24 mouse cellular contexts compared by ENCODE assay signal in genomic region chr14:121252542-121252941, GRCm38 (mm10).
A peak's percentile ranks its signal among the peaks of the same experiment; 100 is the strongest.
DNase-seq lines count a peak whose midpoint lies in the region; ATAC-seq and TF ChIP-seq lines count a peak whose summit lies in the region.
"Had no signal": no experiment of that assay in that cellular context is flagged by ENCODE, and none has a peak within 500 bp of the region (broad histone marks: within the 10 kb centered on the region; RNA-seq: fewer than 3 reads in every experiment).

No protein-coding gene starts in this region.

- no peak for TF ChIP-seq POLR2A in bone marrow, adult 2 months (IDR thresholded peaks at IDR 0.05; ENCODE audit: borderline replicate concordance, control insufficient read depth, low read depth, low read length)

- peak; percentile 1 for DNase-seq in gastrocnemius, postnatal 14 days
- DNase-seq in gastrocnemius, postnatal 10 days: no peak
- DNase-seq in liver, embryonic 13.5 days: no peak
- DNase-seq in liver (no peak), ZHBTc4 (ENCODE audit: low read depth, low spot score) (peak; percentile 32)
- DNase-seq: cerebellum, adult 11 months; cerebellum, adult 2 months; cerebellum, adult 9-11 months; cerebellum, postnatal 25 days; heart, adult 11 months; heart, postnatal 10 days; heart, postnatal 4 days had no signal

- H3K9me3 ChIP-seq in liver, embryonic 13.5 days (replicated peaks): no peaks in the 10 kb centered on the region
- H3K9me3 ChIP-seq in hindbrain, embryonic 13.5 days: no peaks in the 10 kb centered on the region
- H3K9me3 ChIP-seq: embryonic facial prominence, embryonic 12.5 days; embryonic facial prominence, embryonic 15.5 days; forebrain, embryonic 12.5 days; forebrain, embryonic 15.5 days; hindbrain, embryonic 15.5 days had no signal

- no peak overlapping the region for H3K4me2 ChIP-seq in liver, embryonic 13.5 days
- no peak overlapping the region for H3K4me2 ChIP-seq in hindbrain, embryonic 13.5 days
- H3K4me2 ChIP-seq: embryonic facial prominence, embryonic 12.5 days; embryonic facial prominence, embryonic 15.5 days; forebrain, embryonic 12.5 days; forebrain, embryonic 15.5 days; heart, embryonic 11.5 days; hindbrain, embryonic 15.5 days had no signal

- peaks cover 2% of the 10 kb centered on the region; the same call in 1 of the 2 replicates for H3K4me1 ChIP-seq in liver, embryonic 13.5 days (replicated peaks)
- peaks cover 12% of the 10 kb centered on the region for H3K4me1 ChIP-seq in bone marrow, adult 2 months (ENCODE audit: control insufficient read depth, insufficient read depth, low read length)
- 0 out of 2 replicates have a peak, but pooled peaks cover 8% of the 10 kb centered on the region for H3K4me1 ChIP-seq in hindbrain, embryonic 13.5 days (replicated peaks)
- H3K4me1 ChIP-seq: forebrain, embryonic 15.5 days; hindbrain, embryonic 15.5 days had no signal

- intact Hi-C loops in gastrocnemius, postnatal 14 days (cut with DNase I; ENCODE audit: low total_unique reads): no loop called here

- WGBS in liver, embryonic 13.5 days (ENCODE audit: insufficient replicate concordance): 66% methylated on average over 10 of the region's 10 CpGs
- 50% methylated on average over 10 of the region's 10 CpGs for WGBS in bone marrow, adult 2 months
- 91% methylated on average over 10 of the region's 10 CpGs for WGBS in hindbrain, embryonic 13.5 days

- H3K9ac ChIP-seq in liver, embryonic 13.5 days: no peak overlapping the region
- no peak overlapping the region for H3K9ac ChIP-seq in hindbrain, embryonic 13.5 days
- H3K9ac ChIP-seq: embryonic facial prominence, embryonic 12.5 days; embryonic facial prominence, embryonic 15.5 days; forebrain, embryonic 12.5 days; forebrain, embryonic 15.5 days; hindbrain, embryonic 15.5 days had no signal

- no peaks in the 10 kb centered on the region for H3K36me3 ChIP-seq in liver, embryonic 13.5 days
- peaks cover 23% of the 10 kb centered on the region for H3K36me3 ChIP-seq in hindbrain, embryonic 13.5 days
- H3K36me3 ChIP-seq: forebrain, embryonic 15.5 days; hindbrain, embryonic 15.5 days had no signal

- H3K27me3 ChIP-seq in liver, embryonic 13.5 days: no peaks in the 10 kb centered on the region
- H3K27me3 ChIP-seq in hindbrain, embryonic 13.5 days: no peaks in the 10 kb centered on the region
- H3K27me3 ChIP-seq: embryonic facial prominence, embryonic 12.5 days; embryonic facial prominence, embryonic 15.5 days; forebrain, embryonic 12.5 days; forebrain, embryonic 15.5 days; hindbrain, embryonic 15.5 days had no signal

- H3K27ac ChIP-seq in liver, embryonic 13.5 days: no peak overlapping the region
- H3K27ac ChIP-seq in bone marrow, adult 2 months (ENCODE audit: control insufficient read depth, insufficient read depth, low read depth, low read length, poor library complexity): peak overlapping the region; percentile 49
- no peak overlapping the region for H3K27ac ChIP-seq in hindbrain, embryonic 13.5 days
- H3K27ac ChIP-seq: embryonic facial prominence, embryonic 12.5 days; embryonic facial prominence, embryonic 15.5 days; forebrain, embryonic 12.5 days; forebrain, embryonic 15.5 days had no signal

- 0 out of 2 replicates have a peak, but pooled peaks have one; percentile 41 for ATAC-seq in liver, embryonic 13.5 days (ENCODE audit: low read depth)
- ATAC-seq in hindbrain, embryonic 13.5 days (ENCODE audit: low FRiP score): no peak
- no peak for ATAC-seq in erythroblast, adult 5-6 weeks (replicated peaks; ENCODE audit: low FRiP score, poor library complexity, severe bottlenecking)
- ATAC-seq: activated CD4-positive, CD25-positive, alpha-beta regulatory T cell, adult 4 months; CD4-positive, CD25-positive, alpha-beta regulatory T cell, adult 4 months; forebrain, embryonic 15.5 days had no signal

- H3K4me3 ChIP-seq in liver, embryonic 13.5 days (replicated peaks): no peak overlapping the region
- H3K4me3 ChIP-seq in bone marrow, adult 2 months (replicated peaks; ENCODE audit: control insufficient read depth, low read depth, low read length): peak overlapping the region; percentile 23
- H3K4me3 ChIP-seq in hindbrain, embryonic 13.5 days: no peak overlapping the region
- H3K4me3 ChIP-seq: embryonic facial prominence, embryonic 12.5 days; embryonic facial prominence, embryonic 15.5 days; erythroblast, embryonic 14.5 days; forebrain, embryonic 12.5 days; forebrain, embryonic 15.5 days; hindbrain, embryonic 15.5 days had no signal

- no peak for TF ChIP-seq CTCF in bone marrow, adult 2 months (IDR thresholded peaks at IDR 0.05; ENCODE audit: control insufficient read depth, insufficient read depth, low read length)

Comparison
In these comparisons a context has a peak if more than half of its experiments do, and no peak if none do; other contexts are left out.
1. DNase-seq: peak in gastrocnemius, postnatal 14 days (single experiment) and ZHBTc4 (single experiment); none in gastrocnemius, postnatal 10 days (single experiment), liver, embryonic 13.5 days (single experiment) and liver (single experiment).